Mouse (Mus musculus) midbrain, embryonic 13.5 days (tissue): ENCODE results near the gene Olfr221. TPM values are rescaled to one million over a fixed set of nuclear protein-coding genes. Genes with fewer than 3 reads are reported as not detected.

ENCODE experiments used
- ATAC-seq: fragments of 200-750 bp; cut with Nextera tagmentation; 2 replicates; pipeline ENCODE4 v1.8.0; 2017; ENCODE audit warnings: mild to moderate bottlenecking, moderate TSS enrichment, moderate library complexity
- H3K27ac ChIP-seq: fragments of 300-500 bp; sonication (generic); 2 replicates; pipeline ENCODE4 v1.5.1; 2015; ENCODE audit warnings: inconsistent platforms, mild to moderate bottlenecking, moderate library complexity
- H3K27me3 ChIP-seq: fragments of 300-500 bp; sonication (generic); 2 replicates; pipeline ENCODE4 v1.6.1; 2015; ENCODE audit warnings: mild to moderate bottlenecking, inconsistent platforms
- H3K36me3 ChIP-seq: fragments of 300-500 bp; sonication (generic); 2 replicates; pipeline ENCODE4 v1.6.1; 2015; ENCODE audit warnings: mild to moderate bottlenecking, inconsistent platforms
- H3K4me1 ChIP-seq: fragments of 300-500 bp; sonication (generic); replicated peaks from 2 replicates; pipeline ENCODE4 v1.6.1; 2015; ENCODE audit warnings: inconsistent platforms
- H3K4me2 ChIP-seq: fragments of 300-500 bp; sonication (generic); replicated peaks from 2 replicates; pipeline ENCODE4 v1.6.1; 2015; ENCODE audit warnings: moderate library complexity, mild to moderate bottlenecking, inconsistent platforms
- H3K4me3 ChIP-seq: fragments of 300-500 bp; sonication (generic); replicated peaks from 2 replicates; pipeline ENCODE4 v1.5.1; 2015; ENCODE audit warnings: mild to moderate bottlenecking, inconsistent platforms
- H3K9ac ChIP-seq: fragments of 300-500 bp; sonication (generic); replicated peaks from 2 replicates; pipeline ENCODE4 v1.6.1; 2015; ENCODE audit warnings: mild to moderate bottlenecking, inconsistent platforms
- H3K9me3 ChIP-seq: fragments of 300-500 bp; sonication (generic); 2 replicates; pipeline ENCODE4 v1.6.1; 2016; ENCODE audit warnings: mild to moderate bottlenecking, inconsistent platforms
- WGBS: fragments of 180-500 bp; shearing (Covaris S2); methylation state at CpG from one replicate; pipeline ENCODE4 v1.1.7; 2015; 5-methylcytosine and 5-hydroxymethylcytosine counted together
- polyA plus RNA-seq: library from polyadenylated mRNA; unstranded; fragments of >200 nt; fragmentation: Nextera tagmentation; extraction: Ambion mirVana; gene quantifications from 2 replicates; pipeline ENCODE4 v1.2.1, GENCODE M21; 2015

Olfr221 gene
- polyA plus RNA-seq, 1 experiment from 2014 or later, result not detected

- H3K4me3 ChIP-seq, result peak overlapping the region; percentile 47
- H3K9me3 ChIP-seq, result no peaks in the 10 kb centered on the region
- peak overlapping the region; percentile 83 for H3K4me2 ChIP-seq
- no peaks in the 10 kb centered on the region for H3K27me3 ChIP-seq
- H3K9ac ChIP-seq, result peak overlapping the region; percentile 90
- under 1% methylated on average over 9 of the region's 9 CpGs for WGBS
- H3K36me3 ChIP-seq, result peaks cover 36% of the 10 kb centered on the region
- peak overlapping the region; percentile 99 for H3K27ac ChIP-seq
- peaks cover 81% of the 10 kb centered on the region for H3K4me1 ChIP-seq
- ATAC-seq, result peak; percentile 89
These were observed 31.7 kb downstream of the Olfr221 start for GRCm38 (mm10) chr14:52010446-52011111.

- peaks cover 82% of the 10 kb centered on the region for H3K4me1 ChIP-seq
- 18% methylated on average over 6 of the region's 6 CpGs for WGBS
- peak overlapping the region; percentile 83 for H3K4me2 ChIP-seq
- ATAC-seq, result no peak
- peak overlapping the region; percentile 99 for H3K27ac ChIP-seq
- peak overlapping the region; percentile 47 for H3K4me3 ChIP-seq
- H3K27me3 ChIP-seq, result no peaks in the 10 kb centered on the region
- H3K9ac ChIP-seq, result peak overlapping the region; percentile 90
- peaks cover 44% of the 10 kb centered on the region for H3K36me3 ChIP-seq
- H3K9me3 ChIP-seq, result no peaks in the 10 kb centered on the region
These were observed 32.4 kb downstream of the Olfr221 start for GRCm38 (mm10) chr14:52009841-52010240.

GRCm38 (mm10) chr14:52009361-52009760, 32.9 kb downstream of the Olfr221 start:
- Histone ChIP-seq H3K9ac (peak overlapping the region; percentile 90), H3K4me1 (peaks cover 87% of the 10 kb centered on the region), H3K4me3 (peak overlapping the region; percentile 47), H3K36me3 (peaks cover 48% of the 10 kb centered on the region), H3K9me3 (no peaks in the 10 kb centered on the region), H3K27me3 (no peaks in the 10 kb centered on the region), H3K4me2 (peak overlapping the region; percentile 83), H3K27ac (peak overlapping the region; percentile 99)
- 20% methylated on average over 26 of the region's 26 CpGs for WGBS
- ATAC-seq, result no peak

- Histone ChIP-seq H3K4me3 (peak overlapping the region; percentile 47), H3K9ac (peak overlapping the region; percentile 90), H3K9me3 (no peaks in the 10 kb centered on the region), H3K4me2 (peak overlapping the region; percentile 83), H3K4me1 (peaks cover 94% of the 10 kb centered on the region), H3K27me3 (no peaks in the 10 kb centered on the region), H3K27ac (peak overlapping the region; percentile 99), H3K36me3 (peaks cover 48% of the 10 kb centered on the region)
- ATAC-seq, result peak; percentile 16
- 48% methylated on average over 38 of the region's 38 CpGs for WGBS
These were observed 33.7 kb downstream of the Olfr221 start for GRCm38 (mm10) chr14:52008321-52009203.

- Histone ChIP-seq H3K27ac (0 out of 2 replicates have a peak overlapping the region, but pooled peaks have one; percentile 25), H3K4me2 (no peak overlapping the region), H3K9me3 (no peaks in the 10 kb centered on the region), H3K4me1 (peaks cover 83% of the 10 kb centered on the region), H3K27me3 (no peaks in the 10 kb centered on the region), H3K4me3 (0 out of 2 replicates have a peak overlapping the region, but pooled peaks have one; percentile 5), H3K9ac (no peak overlapping the region; the same call in 1 of the 2 replicates), H3K36me3 (peaks cover 64% of the 10 kb centered on the region)
- 89% methylated on average over 23 of the region's 23 CpGs for WGBS
- ATAC-seq, result no peak
These were observed 35.5 kb downstream of the Olfr221 start for GRCm38 (mm10) chr14:52006771-52007170.

GRCm38 (mm10) chr14:52006241-52006640, 36.0 kb downstream of the Olfr221 start:
- 70% methylated on average over 8 of the region's 8 CpGs for WGBS
- H3K27ac ChIP-seq, result peak overlapping the region; percentile 25; the same call in 1 of the 2 replicates
- H3K27me3 ChIP-seq, result no peaks in the 10 kb centered on the region
- no peak overlapping the region for H3K4me3 ChIP-seq
- no peak overlapping the region for H3K4me2 ChIP-seq
- H3K9ac ChIP-seq, result no peak overlapping the region; the same call in 1 of the 2 replicates
- H3K36me3 ChIP-seq, result peaks cover 67% of the 10 kb centered on the region
- H3K9me3 ChIP-seq, result no peaks in the 10 kb centered on the region
- peaks cover 78% of the 10 kb centered on the region for H3K4me1 ChIP-seq
- ATAC-seq, result no peak

GRCm38 (mm10) chr14:52005616-52006015, 36.6 kb downstream of the Olfr221 start:
- WGBS, result 76% methylated on average over 6 of the region's 6 CpGs
- Histone ChIP-seq H3K4me3 (no peak overlapping the region), H3K9ac (0 out of 2 replicates have a peak overlapping the region, but pooled peaks have one; percentile 55), H3K36me3 (peaks cover 73% of the 10 kb centered on the region), H3K4me2 (no peak overlapping the region), H3K27me3 (no peaks in the 10 kb centered on the region), H3K9me3 (no peaks in the 10 kb centered on the region), H3K4me1 (peaks cover 72% of the 10 kb centered on the region), H3K27ac (peak overlapping the region; percentile 92)
- no peak for ATAC-seq

GRCm38 (mm10) chr14:52005141-52005540, 37.1 kb downstream of the Olfr221 start:
- peak overlapping the region; percentile 55 for H3K9ac ChIP-seq
- no peak for ATAC-seq
- H3K4me3 ChIP-seq, result no peak overlapping the region
- peaks cover 69% of the 10 kb centered on the region for H3K4me1 ChIP-seq
- H3K9me3 ChIP-seq, result no peaks in the 10 kb centered on the region
- H3K27me3 ChIP-seq, result no peaks in the 10 kb centered on the region
- peaks cover 78% of the 10 kb centered on the region for H3K36me3 ChIP-seq
- H3K27ac ChIP-seq, result peak overlapping the region; percentile 92
- H3K4me2 ChIP-seq, result peak overlapping the region; percentile 51
- 58% methylated on average over 7 of the region's 7 CpGs for WGBS

- Histone ChIP-seq H3K9me3 (no peaks in the 10 kb centered on the region), H3K27ac (peak overlapping the region; percentile 92), H3K9ac (peak overlapping the region; percentile 60), H3K27me3 (no peaks in the 10 kb centered on the region), H3K36me3 (peaks cover 80% of the 10 kb centered on the region), H3K4me3 (peak overlapping the region; percentile 30), H3K4me2 (peak overlapping the region; percentile 51), H3K4me1 (peaks cover 58% of the 10 kb centered on the region)
- 5% methylated on average over 16 of the region's 16 CpGs for WGBS
- ATAC-seq, result peak; percentile 84
These were observed 38.2 kb downstream of the Olfr221 start for GRCm38 (mm10) chr14:52003981-52004495.

- no peaks in the 10 kb centered on the region for H3K9me3 ChIP-seq
- no peaks in the 10 kb centered on the region for H3K27me3 ChIP-seq
- 90% methylated on average over 14 of the region's 14 CpGs for WGBS
- peak; percentile 18; the same call in 1 of the 2 replicates for ATAC-seq
- 0 out of 2 replicates have a peak overlapping the region, but pooled peaks have one; percentile 19 for H3K9ac ChIP-seq
- H3K36me3 ChIP-seq, result peaks cover 93% of the 10 kb centered on the region
- H3K4me3 ChIP-seq, result no peak overlapping the region
- no peak overlapping the region for H3K4me2 ChIP-seq
- H3K27ac ChIP-seq, result no peak overlapping the region
- H3K4me1 ChIP-seq, result peaks cover 7% of the 10 kb centered on the region; the same call in 1 of the 2 replicates
These were observed 44.8 kb downstream of the Olfr221 start for GRCm38 (mm10) chr14:51997483-51997882.

- WGBS, result 57% methylated on average over 17 of the region's 17 CpGs
- H3K27me3 ChIP-seq, result no peaks in the 10 kb centered on the region
- H3K4me2 ChIP-seq, result no peak overlapping the region
- peaks cover 92% of the 10 kb centered on the region for H3K36me3 ChIP-seq
- H3K27ac ChIP-seq, result peak overlapping the region; percentile 51
- H3K9me3 ChIP-seq, result no peaks in the 10 kb centered on the region
- no peak overlapping the region for H3K4me3 ChIP-seq
- H3K9ac ChIP-seq, result peak overlapping the region; percentile 19; the same call in 1 of the 2 replicates
- peaks cover 7% of the 10 kb centered on the region; the same call in 1 of the 2 replicates for H3K4me1 ChIP-seq
- peak; percentile 73 for ATAC-seq
These were observed 45.4 kb downstream of the Olfr221 start for GRCm38 (mm10) chr14:51996866-51997265.
